Mouse (Mus musculus) NIH3T3 (cell line): ENCODE results near the gene Hsf4.
"Not testable (repeated sequence)": the region's sequence is repeated elsewhere in the genome, so short reads cannot be mapped to it uniquely, and the experiment has no call there.

ENCODE experiments used
- DNase-seq: peaks from one replicate; pipeline ENCODE4 v3.0.0-alpha.2; 2012; ENCODE audit warnings: low read depth

The Hsf4 gene

GRCm38 (mm10) chr8:105285514-105285913 lies 15.9 kb downstream of the Hsf4 start:
- no peak for DNase-seq

GRCm38 (mm10) chr8:105286907-105287306 lies 17.3 kb downstream of the Hsf4 start:
- peak; percentile 33 for DNase-seq

- peak; percentile 61 for DNase-seq
Measured at GRCm38 (mm10) chr8:105288231-105288630, 18.6 kb downstream of the Hsf4 start.

DNA sequence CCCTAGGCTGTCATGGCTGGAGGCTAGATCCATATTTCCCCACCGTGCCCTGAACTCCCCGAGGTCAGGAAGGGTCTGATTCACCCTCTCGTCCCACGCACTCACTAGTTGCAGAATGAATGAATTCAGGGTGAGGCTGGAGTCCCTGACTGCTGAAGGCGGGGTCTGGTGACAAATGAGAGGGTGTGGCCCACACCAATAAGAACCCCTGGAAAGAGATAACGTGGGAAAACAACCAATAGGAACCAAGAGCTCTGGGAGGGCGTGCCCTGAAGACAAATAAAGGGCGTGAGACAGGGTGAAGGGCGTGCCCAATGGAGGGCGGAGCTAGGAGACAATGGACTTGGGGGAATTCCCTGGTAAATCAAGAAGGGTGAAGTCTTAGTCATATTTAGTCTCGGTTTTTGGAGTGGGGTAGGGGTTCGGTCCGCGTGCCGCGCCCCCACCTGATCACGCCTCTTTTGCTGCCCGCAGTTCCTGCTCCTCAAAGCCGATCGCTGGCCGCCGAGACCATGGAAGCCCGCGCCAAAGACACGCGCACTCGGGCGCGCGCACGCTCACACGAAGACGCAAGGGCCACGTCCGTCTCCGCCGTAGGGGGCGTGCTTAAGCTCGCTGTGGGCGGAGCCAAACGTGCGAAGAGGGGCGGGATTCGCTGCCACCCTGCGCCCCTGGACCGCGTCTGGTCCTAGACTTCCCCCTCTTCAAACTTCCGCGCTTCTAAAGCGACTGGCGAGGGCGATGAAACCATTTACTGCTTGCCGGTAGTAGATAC lies 19.5 kb downstream of the Hsf4 start:
- peak; percentile 98 for DNase-seq

- peak; percentile 33 for DNase-seq
Measured at GRCm38 (mm10) chr8:105289805-105290460, 20.3 kb downstream of the Hsf4 start, which contains the start of gene 4931428F04Rik. 4931428F04Rik (minus strand) TSS chr8:105289864.

DNA sequence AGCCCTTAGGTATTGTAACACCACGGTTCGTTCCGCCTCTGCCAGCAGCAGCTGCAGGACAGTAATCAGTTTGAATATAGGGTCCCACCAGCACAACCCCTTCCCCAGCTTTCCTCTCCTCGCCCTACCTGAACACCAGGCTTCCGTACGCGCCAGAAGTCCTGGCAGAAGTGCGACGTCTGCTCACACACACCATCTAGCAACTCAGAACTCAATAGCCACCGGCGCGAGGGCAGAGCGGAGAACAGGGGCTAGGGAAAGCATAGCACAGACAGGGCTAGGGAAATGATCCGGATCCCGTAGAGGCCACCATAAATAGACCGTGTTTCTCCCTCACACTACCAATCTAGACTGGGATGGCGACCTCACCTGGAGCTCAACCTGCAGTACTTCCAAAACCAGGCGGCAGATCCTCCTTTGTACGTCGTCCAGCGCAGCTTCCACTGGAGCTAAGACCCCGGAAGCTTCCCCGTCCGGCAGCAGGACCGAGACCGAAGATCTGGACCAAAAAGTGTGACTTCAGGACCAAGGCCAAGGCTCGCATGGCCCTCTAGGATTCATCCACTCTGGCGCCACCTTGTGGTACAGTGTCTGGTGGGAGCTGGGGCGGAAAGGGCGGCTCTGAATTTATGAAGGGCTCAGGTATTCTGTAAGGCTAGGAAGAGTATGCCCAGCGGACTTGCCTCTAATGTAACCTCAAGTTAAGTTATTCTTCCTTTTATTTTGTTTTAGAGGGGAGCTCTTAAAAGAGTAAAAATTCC lies 21.1 kb downstream of the Hsf4 start:
- peak; percentile 88 for DNase-seq

- not testable (repeated sequence) for DNase-seq
Measured at GRCm38 (mm10) chr8:105291364-105291763, 21.8 kb downstream of the Hsf4 start.

DNA sequence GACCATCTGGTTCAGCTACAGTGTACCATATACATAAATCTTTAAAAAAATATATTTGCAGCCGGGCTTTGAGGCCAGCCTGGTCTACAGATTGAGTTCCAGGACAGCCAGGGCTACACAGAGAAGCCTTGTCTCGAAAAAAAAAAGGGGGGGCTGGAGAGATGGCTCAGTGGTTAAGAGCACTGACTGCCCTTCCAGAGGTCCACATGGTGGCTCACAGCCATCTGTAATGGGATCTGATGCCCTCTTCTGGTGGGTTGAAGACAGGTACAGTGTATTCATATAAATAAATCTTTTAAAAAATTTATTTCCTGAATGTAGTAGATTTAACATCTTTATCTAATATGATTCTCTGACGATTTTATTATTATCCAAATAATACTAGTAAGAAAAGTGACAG lies 22.2 kb downstream of the Hsf4 start:
- peak; percentile 51 for DNase-seq

- DNase-seq, result peak; percentile 83
Measured at GRCm38 (mm10) chr8:105292471-105292870, 22.9 kb downstream of the Hsf4 start.

DNA sequence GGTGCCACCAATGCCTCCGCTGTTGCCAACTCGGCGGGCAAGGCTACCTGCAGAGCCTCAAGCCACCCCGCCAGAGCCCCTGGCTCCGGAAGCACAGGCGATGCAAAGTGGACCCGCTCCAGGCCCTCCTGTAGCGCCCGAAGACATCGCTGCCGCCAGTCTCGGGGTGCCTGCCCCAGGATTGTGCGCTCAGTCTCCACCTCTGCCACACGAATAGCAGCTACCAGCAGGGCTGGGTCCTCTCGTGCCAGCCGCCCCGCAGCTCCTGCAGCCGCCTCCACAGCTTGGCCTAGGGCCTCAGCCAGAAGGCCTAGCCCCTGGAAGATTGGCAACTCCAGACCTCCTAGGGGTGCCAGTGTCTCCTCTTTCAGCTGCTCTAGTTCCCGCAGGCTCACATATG lies 23.8 kb downstream of the Hsf4 start:
- no peak for DNase-seq

DNA sequence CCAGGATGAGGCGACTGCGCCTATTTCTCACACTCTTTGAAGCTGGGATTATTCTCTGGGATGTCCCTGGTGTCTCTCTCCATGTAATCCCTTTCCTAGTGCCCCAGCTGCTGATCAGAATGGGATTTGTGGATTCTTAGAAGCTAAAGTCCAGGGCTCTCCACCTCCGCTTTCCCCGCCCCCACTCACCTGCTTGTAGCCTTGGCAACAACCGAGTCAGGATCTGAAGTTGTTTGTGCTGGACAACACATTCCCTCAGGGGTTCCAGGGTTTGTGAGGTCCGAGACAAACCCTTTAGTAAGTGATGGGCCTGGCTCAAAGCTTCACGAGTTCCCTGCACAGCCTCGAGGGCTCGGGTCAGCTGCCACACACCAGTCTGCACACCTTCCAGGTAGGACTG lies 25.2 kb downstream of the Hsf4 start:
- DNase-seq, result no peak

DNA sequence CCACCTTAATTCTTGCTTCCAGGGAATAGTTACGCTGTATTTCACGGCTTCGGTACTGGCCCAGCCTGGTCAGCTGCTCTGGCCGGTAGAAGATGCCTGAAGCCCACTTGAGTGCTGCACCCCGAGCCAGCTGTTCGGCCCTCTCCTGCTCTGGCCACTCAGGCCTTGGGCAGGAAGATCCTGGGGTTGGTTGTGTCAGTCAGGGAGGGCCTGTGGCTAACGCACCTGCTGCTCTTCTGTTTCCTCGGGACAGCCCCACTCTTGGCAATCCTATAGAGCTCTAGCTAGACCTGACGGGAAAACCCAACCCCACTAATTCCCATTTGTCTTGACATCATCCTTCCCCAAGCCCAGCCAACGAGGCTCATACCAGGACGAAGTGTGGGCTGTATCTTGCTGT lies 25.7 kb downstream of the Hsf4 start:
- DNase-seq, result no peak

DNA sequence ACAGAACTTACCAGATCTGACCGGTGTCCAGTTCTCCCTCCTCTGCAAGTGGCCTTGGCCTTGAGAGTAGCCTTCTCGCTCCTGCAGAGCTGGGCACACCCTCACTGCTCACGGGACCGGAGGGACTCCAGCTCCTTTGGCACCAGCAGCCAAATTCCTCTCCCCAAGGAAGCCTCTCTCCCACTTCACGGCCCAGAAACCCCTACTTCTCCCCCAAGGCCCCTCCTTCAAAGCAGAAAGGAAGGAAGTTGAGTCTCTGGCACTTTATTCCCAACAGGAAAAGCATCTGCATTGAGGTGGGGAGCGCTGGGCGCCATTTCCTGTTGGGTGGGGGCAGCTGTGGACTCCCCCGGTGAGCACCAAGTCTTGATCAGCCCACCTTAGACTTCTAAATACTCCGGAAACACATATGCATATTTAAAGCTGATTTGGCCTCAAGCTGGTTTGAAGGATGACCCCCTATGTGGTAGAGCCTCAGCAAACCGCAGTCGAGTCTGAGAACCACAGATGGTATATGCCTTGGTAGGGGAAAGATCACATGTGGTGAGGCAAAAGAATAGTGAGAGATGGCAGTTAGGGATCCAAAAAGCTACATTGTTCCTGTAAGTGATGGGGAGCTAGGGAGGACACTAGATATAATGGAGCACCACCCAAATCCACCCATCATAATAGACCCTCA lies 26.4 kb downstream of the Hsf4 start, which contains the start of gene Exoc3l:
Gene Exoc3l (minus strand): TSS at position 207 of the 679 bp plus-strand sequence.
- DNase-seq, result no peak

- peak; percentile 95 for DNase-seq
Measured at GRCm38 (mm10) chr8:105297511-105298192, 28.1 kb downstream of the Hsf4 start, which contains the start of gene E2f4. E2f4 (plus strand) TSS chr8:105297663.

DNA sequence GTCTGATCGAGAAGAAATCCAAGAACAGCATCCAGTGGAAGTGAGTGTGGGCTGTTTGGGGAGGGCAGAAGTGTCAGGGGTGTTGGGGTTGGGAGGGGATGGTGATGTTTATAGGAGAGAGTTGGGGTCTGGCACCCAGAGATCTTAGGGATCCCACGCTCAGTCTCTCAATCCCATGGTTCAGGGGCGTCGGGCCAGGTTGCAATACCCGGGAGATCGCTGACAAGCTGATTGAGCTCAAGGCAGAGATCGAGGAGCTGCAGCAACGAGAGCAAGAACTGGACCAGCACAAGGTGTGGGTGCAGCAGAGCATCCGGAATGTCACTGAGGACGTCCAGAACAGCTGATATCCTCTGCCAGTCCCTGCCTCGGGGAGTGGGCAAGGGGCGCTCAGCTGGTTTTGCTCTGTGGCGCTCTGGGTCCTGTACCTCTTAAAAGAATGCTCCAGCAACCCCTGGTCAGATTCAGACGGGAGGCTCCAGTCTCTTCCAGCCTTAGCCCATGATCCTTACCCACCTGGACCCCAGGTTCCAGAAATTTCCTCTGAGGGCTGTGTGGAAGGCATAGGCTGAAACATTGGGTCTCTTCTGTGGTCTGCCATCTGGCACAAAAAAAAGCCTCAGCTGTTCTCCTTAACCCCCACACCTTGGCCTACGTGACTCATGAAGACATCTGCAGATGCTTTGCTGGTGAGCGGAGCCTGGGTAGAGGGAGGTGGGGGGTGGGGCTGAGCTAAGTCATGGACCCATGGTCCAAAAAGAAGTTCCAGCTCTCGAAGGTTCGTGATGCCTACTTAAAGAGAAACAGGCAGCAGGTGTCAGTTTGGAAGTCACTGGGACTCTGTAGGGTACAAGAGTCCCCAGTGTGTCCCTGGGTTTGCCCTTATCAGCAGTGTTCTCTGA lies 29.0 kb downstream of the Hsf4 start:
- peak; percentile 73 for DNase-seq

GRCm38 (mm10) chr8:105299962-105300361 lies 30.4 kb downstream of the Hsf4 start:
- no peak for DNase-seq

GRCm38 (mm10) chr8:105303396-105303795 lies 33.8 kb downstream of the Hsf4 start:
- peak; percentile 33 for DNase-seq

- no peak for DNase-seq
Measured at GRCm38 (mm10) chr8:105303874-105304273, 34.3 kb downstream of the Hsf4 start.

GRCm38 (mm10) chr8:105304325-105305210 lies 35.0 kb downstream of the Hsf4 start:
- peak; percentile 61 for DNase-seq
